Mouse (Mus musculus) c-Kit-negative CD71-positive TER-119-positive erythroid progenitor cells, embryonic 14.5 days (primary cell): ENCODE measurements around the gene Ripor2.

ENCODE experiments used
- DNase-seq: peaks from one replicate; pipeline ENCODE4 v3.0.0-alpha.2; 2013; ENCODE audit warnings: low read depth, low spot score

The Ripor2 gene

DNA sequence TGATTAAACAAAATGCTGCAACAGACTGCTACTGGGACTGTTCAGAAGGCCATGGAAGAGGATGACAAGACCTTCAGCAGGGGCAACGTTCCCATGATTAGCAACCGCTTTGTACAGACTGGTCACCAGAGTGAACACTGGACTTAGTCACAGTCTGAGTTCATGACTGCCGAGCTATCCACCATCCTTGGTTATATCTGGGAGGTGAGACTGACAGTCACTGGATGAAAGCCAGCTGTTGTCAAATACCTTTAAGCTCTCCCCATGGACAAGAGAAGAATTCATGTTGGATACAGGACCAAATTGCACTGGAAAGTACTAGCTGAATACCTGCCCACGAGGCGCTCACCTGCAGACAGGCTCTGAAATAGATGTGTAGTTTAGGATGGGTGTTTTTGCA lies 2.4 kb downstream of the Ripor2 start:
- DNase-seq = no peak

DNA sequence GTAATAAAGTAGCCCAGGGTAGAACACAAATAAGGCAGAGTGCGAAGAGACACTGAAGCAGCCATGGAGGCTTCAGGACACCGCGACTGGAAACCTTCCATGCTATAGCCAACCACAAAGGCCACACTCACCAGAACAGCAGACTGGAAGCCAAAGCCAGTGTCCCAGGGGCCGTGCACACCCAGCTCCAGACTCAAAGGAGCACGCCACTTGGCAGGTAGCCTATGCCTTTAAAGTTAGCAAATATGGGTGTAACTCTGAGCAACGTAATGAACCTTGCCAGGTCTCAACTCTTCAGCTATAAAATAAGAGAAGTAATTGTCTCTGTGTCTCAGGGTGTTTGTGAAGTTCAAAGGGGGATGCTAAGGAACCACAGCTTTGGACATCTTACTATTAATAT lies 2.9 kb downstream of the Ripor2 start:
- DNase-seq = no peak

DNA sequence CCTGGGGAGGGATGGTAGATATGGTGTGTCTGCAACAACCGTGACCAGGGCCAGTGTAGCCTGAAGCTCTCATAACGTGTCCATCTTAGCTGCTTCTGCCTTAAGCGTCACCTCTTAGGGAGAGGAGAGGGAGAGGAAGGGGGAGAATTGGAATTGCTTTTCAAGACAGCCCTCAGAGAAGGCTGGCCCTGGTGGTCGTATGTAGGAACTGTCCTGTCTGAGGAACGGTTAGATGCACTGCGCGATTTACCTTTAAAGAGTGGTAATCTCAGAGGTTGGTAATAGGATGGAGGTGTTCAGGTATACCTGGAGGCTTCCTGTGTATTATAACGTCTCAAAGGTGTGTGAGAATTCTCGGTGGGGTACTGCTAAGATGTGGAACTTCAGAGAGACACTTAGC lies 3.4 kb downstream of the Ripor2 start:
- no peak for DNase-seq

DNA sequence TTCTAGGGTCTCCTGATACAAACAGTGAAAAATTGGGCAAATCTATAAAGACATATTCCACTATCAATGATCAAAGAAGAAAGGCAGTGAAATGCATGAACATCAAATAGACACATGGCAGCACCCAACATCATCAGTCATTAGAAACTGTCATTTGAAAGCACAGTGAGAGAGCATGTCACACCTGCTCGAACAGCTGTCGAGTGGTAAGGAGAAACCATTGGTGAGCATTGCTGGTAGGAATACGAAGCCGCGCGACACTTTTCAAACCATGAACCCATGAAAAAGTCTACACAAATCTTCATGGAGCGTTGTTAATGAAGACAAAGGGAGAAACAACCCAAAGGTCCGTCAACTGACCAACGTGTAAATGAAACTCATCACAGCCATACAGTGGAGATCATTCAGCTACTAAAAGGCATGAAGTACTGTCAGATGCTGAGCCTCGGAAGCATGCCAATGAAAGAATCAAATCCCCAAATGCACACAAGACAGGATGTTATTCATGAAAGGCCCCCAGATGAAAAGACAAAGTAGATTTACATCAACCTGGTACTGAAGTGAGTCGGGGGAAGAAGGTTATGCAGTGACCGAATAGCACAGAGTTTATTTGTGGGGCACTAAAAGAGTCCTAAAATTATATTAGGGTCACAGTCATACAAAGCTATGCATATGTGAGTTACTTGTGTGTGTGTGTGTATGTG lies 5.4 kb downstream of the Ripor2 start:
- DNase-seq = no peak

DNA sequence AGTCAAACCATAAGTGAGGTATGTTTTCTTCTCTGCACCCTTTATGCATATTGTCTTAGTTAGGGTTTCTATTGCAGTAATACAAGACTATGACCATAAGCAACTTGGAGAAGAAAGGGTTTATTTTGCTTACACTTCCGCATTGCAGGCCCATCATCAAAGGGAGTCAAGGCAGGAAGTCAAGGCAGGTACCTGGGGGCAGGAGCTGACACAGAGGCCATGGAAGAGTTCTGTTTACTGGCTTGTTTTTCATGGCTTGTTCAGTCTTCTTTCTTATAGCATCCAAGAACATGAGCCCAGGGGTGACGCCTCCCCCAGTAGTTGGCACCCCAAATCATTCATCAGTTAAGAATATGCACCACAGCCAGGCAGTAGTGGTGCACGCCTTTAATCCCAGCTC lies 6.6 kb downstream of the Ripor2 start:
- no peak for DNase-seq

DNA sequence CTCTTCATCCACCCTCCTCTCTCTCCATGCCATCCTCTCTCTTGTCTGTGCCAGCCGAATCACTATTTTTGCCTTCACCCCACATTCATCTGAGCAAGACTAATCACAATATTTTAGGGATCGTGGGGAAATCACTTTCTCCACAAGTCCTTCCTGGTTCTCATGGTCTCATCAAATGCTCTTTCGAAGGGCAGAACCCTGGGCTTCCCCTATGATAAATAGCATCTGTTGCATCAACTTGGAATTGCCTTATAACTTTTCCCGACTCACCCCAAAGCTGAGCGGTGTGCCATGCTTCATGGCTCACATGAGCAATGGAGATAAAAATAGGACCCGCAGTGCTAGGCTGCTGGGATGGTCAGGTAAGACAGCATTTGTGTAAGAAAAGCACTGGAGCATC lies 9.7 kb downstream of the Ripor2 start:
- DNase-seq = no peak

DNA sequence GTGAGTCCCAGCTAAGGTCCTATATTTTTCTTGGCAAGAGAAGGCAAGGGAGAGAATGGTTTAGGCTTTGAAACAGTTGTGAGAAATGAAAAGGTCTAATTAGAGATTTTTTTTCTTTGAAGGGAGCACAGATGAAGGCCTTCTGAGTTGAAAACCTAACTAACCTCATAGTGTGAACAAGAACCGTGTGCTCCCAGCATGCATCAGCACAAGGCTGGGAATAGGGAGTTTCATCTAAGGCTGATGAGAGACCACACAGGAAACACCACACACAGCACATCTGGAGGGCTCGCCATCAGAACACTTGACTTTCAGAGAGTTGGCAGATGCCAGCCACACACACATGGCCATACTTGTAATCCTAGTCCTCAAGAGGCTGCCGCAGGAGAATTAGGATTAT lies 12.3 kb downstream of the Ripor2 start:
- DNase-seq = no peak

DNA sequence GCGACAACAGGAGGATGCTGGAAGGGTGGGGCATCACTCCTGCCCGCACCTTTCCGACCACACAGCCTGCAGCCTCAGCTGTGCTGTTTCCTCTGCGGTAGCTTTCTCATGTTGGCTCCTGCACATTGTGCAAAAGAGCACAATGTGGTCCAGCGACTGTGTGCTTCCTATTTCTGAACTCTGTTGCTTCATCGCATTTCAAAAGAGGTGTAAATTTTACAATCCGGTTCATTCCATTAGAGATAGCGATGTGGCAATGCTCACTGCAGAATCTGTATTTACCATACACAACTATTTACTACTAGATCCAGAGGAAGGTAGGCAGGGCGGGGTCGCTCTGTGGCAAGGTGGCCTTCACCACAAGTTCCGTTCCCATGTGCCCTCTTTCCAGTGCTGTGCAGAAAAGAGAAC lies 17.6 kb downstream of the Ripor2 start:
- no peak for DNase-seq

DNA sequence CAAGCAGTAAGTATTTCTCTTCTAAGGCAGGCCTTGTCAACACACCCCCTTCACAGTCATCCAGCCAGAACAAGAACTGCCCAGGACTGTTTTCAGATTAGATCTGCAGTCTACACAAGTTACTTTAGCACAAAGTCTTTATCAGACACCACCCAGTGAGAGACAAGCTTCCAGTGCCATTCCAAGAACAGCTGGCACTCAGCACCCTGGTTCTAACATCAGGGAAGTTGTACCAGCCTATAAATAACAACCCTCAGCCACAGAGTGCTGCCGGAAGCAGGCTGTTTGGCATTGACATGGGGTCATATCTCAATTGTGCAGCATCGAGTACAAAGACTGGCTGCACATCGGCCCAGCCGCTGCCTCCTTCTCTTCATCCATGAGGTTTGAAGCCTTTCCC lies 21.0 kb downstream of the Ripor2 start:
- no peak for DNase-seq

DNA sequence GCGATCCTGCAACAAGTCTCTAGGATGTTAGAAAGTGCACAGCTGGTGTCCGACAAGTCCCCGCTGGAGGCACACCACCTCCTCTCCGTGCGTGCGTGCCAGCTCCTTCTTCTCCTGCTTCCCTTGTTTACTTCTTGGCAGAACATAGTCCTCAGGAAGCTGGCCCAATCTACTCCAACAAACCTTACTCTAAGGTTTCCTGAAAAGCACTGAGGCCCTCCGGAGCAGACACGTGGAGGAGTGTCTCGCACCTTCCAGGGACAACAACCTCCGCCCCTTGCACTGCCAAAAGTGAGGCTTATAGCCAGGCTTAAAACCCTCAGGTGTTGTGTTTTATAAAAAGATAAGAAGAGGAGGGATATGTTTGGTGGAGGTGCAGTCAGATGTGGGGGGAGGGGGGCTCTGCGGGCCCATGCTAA lies 21.6 kb downstream of the Ripor2 start:
- no peak for DNase-seq

DNA sequence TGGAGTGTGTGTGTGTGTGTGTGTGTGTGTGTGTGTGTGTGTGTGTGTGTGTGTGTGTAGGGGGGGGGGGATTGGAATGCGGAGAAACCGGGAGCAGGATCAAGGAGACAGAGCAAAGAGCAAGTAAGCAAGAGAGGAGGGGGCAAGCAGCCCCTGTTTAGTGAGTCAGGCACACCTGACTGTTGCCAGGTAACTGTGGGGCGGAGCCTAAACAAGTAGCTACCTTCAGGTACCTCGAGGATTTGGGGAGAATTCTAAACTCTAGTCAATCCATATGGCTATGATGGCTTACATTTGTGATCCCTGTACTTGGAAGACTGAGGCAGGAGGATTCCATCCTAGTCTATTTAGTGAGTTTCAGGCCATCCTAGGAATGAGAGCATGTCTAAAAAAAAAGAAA lies 22.1 kb downstream of the Ripor2 start:
- no peak for DNase-seq

DNA sequence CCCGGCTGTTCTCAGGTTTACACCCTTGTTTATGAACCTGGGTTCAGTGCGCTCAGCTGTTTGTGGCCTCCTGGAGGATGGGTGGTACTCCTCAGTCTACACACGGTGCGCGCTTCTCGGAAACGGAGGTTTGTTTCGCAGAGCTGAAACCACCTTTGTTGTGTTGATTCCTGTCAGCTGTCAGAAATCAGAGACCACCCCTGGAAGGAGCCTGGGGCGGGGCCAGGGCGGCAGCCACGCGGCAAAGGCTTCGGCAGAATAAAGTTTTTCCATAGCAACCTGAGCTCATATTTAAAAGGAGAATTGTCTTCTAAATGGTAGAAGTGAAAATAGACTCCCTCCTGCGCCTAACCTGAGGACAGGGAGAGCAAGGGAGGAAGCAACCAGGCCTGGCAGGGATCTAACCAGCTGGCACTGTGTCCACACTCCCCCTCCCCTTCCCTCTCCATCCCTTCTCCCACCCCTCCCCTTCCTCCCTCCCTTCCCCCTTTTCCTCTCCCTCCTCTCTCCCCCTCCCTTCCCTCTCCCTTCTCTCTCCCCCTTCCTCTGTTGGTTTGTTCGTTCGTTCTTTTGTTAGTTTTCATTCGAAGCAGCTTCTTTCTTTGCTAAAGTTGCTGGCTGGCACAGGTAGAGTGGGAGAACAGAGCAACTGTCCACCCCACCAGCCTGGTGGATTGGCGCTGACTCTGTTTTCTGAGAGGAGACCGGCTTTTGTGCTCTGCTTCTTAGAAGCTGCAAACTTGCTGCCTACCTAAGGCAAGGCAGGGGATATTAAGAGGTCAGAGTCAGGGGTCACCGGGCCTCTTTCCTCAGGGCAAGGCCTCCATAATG lies 23.0 kb downstream of the Ripor2 start:
- DNase-seq = no peak

DNA sequence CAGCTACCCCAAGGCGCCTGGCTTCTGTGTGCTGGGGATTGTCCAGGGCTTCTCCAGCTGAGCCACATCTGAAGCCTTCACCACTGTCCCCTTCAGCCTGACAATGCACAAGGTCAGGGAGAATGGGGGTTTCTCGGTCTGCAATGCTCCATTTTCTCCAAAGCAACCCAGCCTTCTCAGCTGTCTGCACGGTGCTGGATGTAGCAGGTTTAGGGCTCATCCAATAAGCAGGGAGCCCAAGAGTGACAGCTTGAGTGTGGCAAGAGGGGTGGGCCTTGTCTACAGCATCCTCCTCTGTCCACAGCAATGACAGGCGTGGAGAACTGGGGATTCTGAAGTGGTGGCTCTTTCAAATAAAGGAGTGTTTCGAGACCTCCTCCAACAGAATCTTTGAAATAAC lies 23.8 kb downstream of the Ripor2 start:
- no peak for DNase-seq

DNA sequence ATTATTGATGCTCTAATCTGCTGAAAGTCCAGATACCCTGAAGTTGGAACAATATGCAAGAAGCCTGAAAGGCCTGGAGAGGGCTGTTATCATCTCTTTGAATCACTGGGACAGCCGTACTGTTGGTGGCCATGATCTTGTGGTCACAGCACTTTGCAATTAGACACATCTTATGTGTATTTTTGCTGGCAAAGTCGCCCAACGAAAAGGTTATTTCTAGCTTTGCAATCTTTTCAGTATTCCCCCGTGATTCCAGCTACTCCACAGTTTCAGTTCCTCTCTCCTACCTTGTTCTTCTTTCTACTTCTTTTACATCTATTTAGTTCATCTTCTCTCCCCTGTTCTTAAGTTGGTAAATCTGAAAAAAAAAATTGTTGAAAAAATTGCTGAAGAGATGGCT lies 26.0 kb downstream of the Ripor2 start:
- no peak for DNase-seq

DNA sequence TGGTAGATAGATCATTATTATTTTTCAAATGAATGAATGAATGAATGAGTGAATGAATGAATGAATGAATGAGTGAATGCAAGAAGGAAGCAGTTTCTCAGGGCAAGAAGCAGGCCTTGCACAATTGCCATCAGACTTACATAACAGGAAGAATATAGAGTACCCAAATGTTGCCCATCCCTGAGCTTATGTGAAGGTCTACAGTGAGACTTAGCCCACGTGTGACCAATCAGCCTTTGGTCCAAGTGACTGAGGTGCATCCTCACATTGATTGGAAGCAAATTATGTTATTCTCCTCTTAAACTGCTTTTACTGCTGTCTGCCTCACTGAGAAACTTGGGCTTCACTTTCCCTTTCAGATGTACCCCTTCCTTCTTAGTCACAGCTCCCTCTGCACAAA lies 26.7 kb downstream of the Ripor2 start:
- DNase-seq = no peak

DNA sequence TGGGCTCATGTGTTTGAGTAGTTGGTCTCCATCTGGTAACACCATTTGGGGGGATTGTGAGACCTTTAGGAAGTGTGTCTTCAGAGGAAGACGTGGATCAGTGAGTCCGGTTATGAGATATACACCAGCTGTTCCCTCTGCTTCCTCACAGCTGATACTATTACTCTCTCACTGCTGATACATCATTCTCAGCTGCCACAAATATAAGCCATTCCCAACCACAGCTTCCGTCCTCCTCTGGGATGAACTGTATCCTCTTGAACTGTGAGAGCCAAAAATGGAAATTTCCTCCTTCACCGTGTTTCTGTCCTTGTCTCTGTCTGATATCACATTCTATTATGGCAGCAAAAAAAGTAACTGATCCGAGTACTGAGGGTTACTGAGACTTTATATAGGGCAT lies 28.9 kb downstream of the Ripor2 start:
- DNase-seq = no peak

DNA sequence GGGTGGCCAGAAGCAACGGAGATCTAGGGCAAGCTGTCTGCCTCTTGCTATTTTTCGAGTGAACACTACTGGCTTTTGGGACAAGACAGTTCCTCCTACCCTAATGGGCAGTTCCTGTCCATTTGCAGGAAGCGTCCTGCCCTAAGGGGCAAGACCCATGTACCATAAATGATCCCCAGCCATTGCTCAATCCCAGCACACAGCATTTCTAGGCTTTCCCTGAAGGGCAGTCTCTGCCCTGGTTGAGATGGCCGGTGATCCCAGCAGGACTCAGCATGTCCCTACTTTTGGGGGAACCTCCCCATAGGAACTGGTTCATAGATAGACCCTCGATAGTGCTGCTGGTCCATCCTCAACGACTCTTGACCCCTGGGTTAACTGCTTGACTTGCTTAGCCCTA lies 31.0 kb downstream of the Ripor2 start:
- DNase-seq = no peak

DNA sequence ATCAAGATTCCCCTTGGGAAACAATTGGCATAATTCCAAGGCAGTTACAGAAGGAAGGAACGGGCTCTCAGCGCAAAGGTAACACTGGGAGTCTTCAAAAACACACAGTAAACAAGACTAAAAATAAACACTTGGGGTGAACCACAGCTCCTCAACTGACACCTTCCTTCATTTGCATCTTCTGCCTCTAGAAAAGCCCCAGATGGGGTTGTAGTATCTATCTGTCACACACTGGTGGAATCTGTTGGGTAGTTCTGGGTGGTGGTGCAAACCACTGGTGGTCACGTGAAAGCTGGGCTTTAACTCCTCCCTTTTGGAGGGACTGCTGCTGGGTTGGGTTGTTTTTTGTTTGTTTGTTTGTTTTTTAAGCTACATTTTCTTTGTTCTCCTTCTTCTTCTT lies 31.4 kb downstream of the Ripor2 start:
- no peak for DNase-seq

DNA sequence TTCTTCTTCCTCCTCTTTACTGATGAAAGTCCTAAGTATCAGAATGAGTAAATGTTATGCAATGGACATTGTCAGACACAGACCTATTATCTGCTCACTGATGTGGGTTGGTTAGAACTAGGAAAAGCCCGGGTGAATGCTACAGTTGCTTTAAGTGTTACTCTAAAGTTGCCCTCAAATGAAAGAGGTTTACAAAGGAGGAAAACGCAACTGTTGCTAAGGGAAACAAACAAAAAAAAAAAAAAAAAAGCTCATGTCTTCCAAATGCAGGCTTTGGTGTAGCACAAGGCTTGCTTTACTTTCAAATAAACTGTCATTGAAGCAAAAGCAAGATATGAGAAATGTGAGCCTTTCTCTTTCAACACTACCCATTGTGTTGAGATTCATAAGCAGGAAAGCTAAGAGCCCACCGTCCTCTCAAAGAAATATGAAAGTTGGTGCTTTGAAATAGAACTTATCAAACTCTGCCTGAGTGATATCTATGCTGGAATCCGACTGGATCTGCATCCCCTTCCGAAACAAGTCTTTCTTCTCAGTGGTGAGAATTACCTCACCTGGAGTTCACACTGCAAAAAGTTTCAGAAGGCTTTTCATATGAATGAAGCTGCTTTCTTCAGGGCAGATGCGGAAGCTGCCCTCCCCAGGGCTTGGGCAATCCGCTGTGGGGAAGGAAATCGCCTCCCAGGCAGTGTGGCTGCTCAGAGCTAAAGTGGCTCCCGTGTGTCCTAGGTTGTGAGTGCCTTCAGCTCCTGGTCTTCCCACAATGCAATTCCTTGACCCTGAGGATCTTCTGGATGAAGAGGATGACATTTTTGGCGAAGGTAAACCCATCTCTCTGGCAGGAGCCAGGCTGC lies 32.2 kb downstream of the Ripor2 start:
- no peak for DNase-seq

DNA sequence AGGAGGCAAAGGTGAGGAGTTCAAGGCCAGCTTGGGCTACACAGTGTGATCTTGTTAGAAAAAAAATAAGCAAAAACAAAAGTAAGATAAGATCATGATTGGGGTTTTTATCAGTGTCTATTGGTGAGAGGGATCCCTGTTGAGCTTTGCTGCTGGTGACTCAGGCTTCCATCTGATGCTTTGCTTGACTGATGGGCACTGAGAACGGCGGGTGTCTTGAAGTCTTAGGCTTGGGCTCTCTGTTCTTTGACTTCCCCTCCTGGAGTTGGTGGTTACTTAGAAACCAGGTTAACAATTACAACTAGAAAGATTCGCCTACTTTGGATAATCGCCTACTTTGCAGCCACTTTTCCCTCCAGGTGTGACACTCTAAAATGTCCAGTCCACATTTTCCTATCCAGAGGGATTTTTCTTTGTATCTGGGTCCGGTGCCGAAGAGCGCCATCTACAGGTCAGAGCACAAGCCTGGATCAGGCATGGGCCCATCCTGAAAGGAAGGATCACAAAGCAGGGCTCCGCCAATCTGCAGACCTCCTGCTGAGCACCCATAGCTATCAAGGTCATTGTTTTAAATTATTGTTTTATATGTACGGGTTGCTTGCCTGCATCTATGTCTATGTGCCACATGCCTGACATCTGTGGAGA lies 34.1 kb downstream of the Ripor2 start:
- DNase-seq = no peak

DNA sequence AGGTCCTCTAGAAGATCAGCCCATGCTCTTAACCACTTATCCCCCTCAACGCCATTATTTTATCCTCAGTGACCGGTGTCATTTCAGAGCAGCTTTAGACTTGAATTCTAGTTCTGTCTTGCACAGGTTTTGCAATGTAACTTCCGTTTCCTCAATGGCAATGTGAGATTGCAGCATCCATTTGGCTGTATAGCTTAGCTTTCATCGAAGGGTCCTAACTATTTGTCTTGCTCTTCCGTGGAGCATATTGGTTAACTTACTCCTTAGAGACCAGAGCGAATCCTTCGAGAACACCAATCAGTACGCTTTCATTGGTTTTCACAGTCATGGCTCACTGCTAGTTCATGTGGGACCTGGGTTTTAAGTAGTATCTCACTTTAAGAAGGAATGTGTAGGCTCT lies 34.7 kb downstream of the Ripor2 start:
- DNase-seq = no peak
